Mouse (Mus musculus) testis, adult 2 months (tissue): ENCODE data around the gene Ptges3. TPM values are rescaled to one million over a fixed set of nuclear protein-coding genes. Genes with fewer than 3 reads are reported as not detected.

ENCODE experiments used
- H3K27ac ChIP-seq: fragments of 200-500 bp; 2 replicates; pipeline ENCODE4 v1.5.1; 2012; ENCODE audit warnings: low read depth, low read length; ENCODE audit not compliant: control insufficient read depth, insufficient read depth
- H3K27me3 ChIP-seq: fragments of 200-500 bp; 2 replicates; pipeline ENCODE4 v1.6.1; 2012; ENCODE audit warnings: mild to moderate bottlenecking, low read length, moderate library complexity; ENCODE audit not compliant: control insufficient read depth, insufficient read depth
- H3K36me3 ChIP-seq: fragments of 200-500 bp; 2 replicates; pipeline ENCODE4 v1.6.1; 2012; ENCODE audit warnings: mild to moderate bottlenecking, low read length; ENCODE audit not compliant: control insufficient read depth, insufficient read depth
- H3K4me1 ChIP-seq: fragments of 200-500 bp; 2 replicates; pipeline ENCODE4 v1.6.1; 2012; ENCODE audit warnings: low read length; ENCODE audit not compliant: control insufficient read depth, insufficient read depth
- H3K4me3 ChIP-seq: fragments of 200-500 bp; 2 replicates; pipeline ENCODE4 v1.5.1; 2012; ENCODE audit warnings: low read depth, mild to moderate bottlenecking, low read length, moderate library complexity, mixed read lengths; ENCODE audit not compliant: control insufficient read depth
- CTCF ChIP-seq: fragments of 200-500 bp; IDR thresholded peaks from 2 replicates; pipeline ENCODE4 v1.5.1; 2012; ENCODE audit warnings: low read depth, mild to moderate bottlenecking, inconsistent platforms, low read length, moderate library complexity; ENCODE audit not compliant: control insufficient read depth, insufficient read depth, insufficient replicate concordance
- POLR2A ChIP-seq: fragments of 200-500 bp; IDR thresholded peaks from 2 replicates; pipeline ENCODE4 v1.6.1; 2012; ENCODE audit warnings: low read depth, mild to moderate bottlenecking, inconsistent platforms, low read length, moderate library complexity; ENCODE audit not compliant: control insufficient read depth
- polyA plus RNA-seq: library from polyadenylated mRNA; depleted of rRNA; stranded (reverse); fragments of >200 nt; gene quantifications from 2 replicates; pipeline ENCODE4 v1.2.3, GENCODE M21; 2012; rRNA removed

Ptges3 gene
- polyA plus RNA-seq, 1 experiment = 41.6 TPM

- no peaks in the 10 kb centered on the region for H3K27me3 ChIP-seq
- H3K4me3 ChIP-seq = no peak overlapping the region
- H3K4me1 ChIP-seq = no peaks in the 10 kb centered on the region; the same call in 1 of the 2 replicates
- H3K27ac ChIP-seq = no peak overlapping the region
- peaks cover 9% of the 10 kb centered on the region for H3K36me3 ChIP-seq
- no peak for TF ChIP-seq CTCF
- TF ChIP-seq POLR2A = no peak
These were observed 51.5 kb downstream of the Ptges3 start for GRCm38 (mm10) chr10:128110103-128110761.

- peaks cover 9% of the 10 kb centered on the region for H3K36me3 ChIP-seq
- TF ChIP-seq CTCF = no peak
- no peak for TF ChIP-seq POLR2A
- no peaks in the 10 kb centered on the region; the same call in 1 of the 2 replicates for H3K4me1 ChIP-seq
- no peak overlapping the region for H3K4me3 ChIP-seq
- H3K27me3 ChIP-seq = no peaks in the 10 kb centered on the region
- no peak overlapping the region for H3K27ac ChIP-seq
These were observed 52.5 kb downstream of the Ptges3 start for GRCm38 (mm10) chr10:128111227-128111626.

- no peaks in the 10 kb centered on the region for H3K27me3 ChIP-seq
- TF ChIP-seq POLR2A = no peak
- no peak for TF ChIP-seq CTCF
- no peak overlapping the region for H3K27ac ChIP-seq
- H3K4me3 ChIP-seq = no peak overlapping the region
- peaks cover 15% of the 10 kb centered on the region for H3K36me3 ChIP-seq
- no peaks in the 10 kb centered on the region; the same call in 1 of the 2 replicates for H3K4me1 ChIP-seq
These were observed 65.1 kb downstream of the Ptges3 start for GRCm38 (mm10) chr10:128123833-128124232.

GRCm38 (mm10) chr10:128124831-128125230, 66.1 kb downstream of the Ptges3 start:
- no peaks in the 10 kb centered on the region; the same call in 1 of the 2 replicates for H3K4me1 ChIP-seq
- TF ChIP-seq POLR2A (no peak), CTCF (no peak)
- H3K27ac ChIP-seq = no peak overlapping the region
- H3K36me3 ChIP-seq = peaks cover 15% of the 10 kb centered on the region
- no peaks in the 10 kb centered on the region for H3K27me3 ChIP-seq
- H3K4me3 ChIP-seq = no peak overlapping the region

- Histone ChIP-seq H3K27me3 (no peaks in the 10 kb centered on the region), H3K27ac (no peak overlapping the region), H3K4me3 (no peak overlapping the region), H3K36me3 (peaks cover 15% of the 10 kb centered on the region), H3K4me1 (no peaks in the 10 kb centered on the region; the same call in 1 of the 2 replicates)
- TF ChIP-seq POLR2A (no peak), CTCF (no peak)
These were observed 67.2 kb downstream of the Ptges3 start for GRCm38 (mm10) chr10:128125951-128126350.

Other genes starting within 250 kb of the Ptges3 start
- not detected in 2 replicates for gene Rdh19, start 209.0 kb upstream of the Ptges3 start, polyA plus RNA-seq
- gene Rdh16f2, start 192.5 kb upstream of the Ptges3 start, polyA plus RNA-seq = 0.23 and 0.26 TPM in 2 replicates
- not detected in 2 replicates for gene Rdh7, start 170.1 kb upstream of the Ptges3 start, polyA plus RNA-seq
- gene Sdr9c7, start 160.4 kb upstream of the Ptges3 start, polyA plus RNA-seq = 0.38 and 0.49 TPM in 2 replicates
- gene Hsd17b6, start 51.3 kb upstream of the Ptges3 start, polyA plus RNA-seq = not detected in 2 replicates
- 2.9 and 3.4 TPM in 2 replicates for gene Prim1, start 43.8 kb upstream of the Ptges3 start, polyA plus RNA-seq
- 229 and 234 TPM in 2 replicates for gene Naca, start 23.4 kb upstream of the Ptges3 start, polyA plus RNA-seq
- 805 and 830 TPM in 2 replicates for gene Atp5b, start 24.3 kb downstream of the Ptges3 start, polyA plus RNA-seq
- 90.5 and 100 TPM in 2 replicates for gene Baz2a, start 32.6 kb downstream of the Ptges3 start, polyA plus RNA-seq
- 17.3 and 19.4 TPM in 2 replicates for gene Rbms2, start 121.3 kb downstream of the Ptges3 start, polyA plus RNA-seq
- gene Gls2, start 135.5 kb downstream of the Ptges3 start, polyA plus RNA-seq = 3.7 and 5.3 TPM in 2 replicates
- 3.1 and 3.4 TPM in 2 replicates for gene Spryd4, start 152.9 kb downstream of the Ptges3 start, polyA plus RNA-seq
- gene Mip, start 166.9 kb downstream of the Ptges3 start, polyA plus RNA-seq = not detected in 2 replicates
- gene Timeless, start 173.1 kb downstream of the Ptges3 start, polyA plus RNA-seq = 3.4 and 4.4 TPM in 2 replicates
- gene Apon, start 195.1 kb downstream of the Ptges3 start, polyA plus RNA-seq = 0.05 TPM in 1 of 2 replicates, not detected in the other
- 0.44 and 0.60 TPM in 2 replicates for gene Apof, start 209.7 kb downstream of the Ptges3 start, polyA plus RNA-seq
- gene Stat2, start 211.6 kb downstream of the Ptges3 start, polyA plus RNA-seq = 6.0 and 6.6 TPM in 2 replicates
- 0.06 and 0.36 TPM in 2 replicates for gene Il23a, start 239.8 kb downstream of the Ptges3 start, polyA plus RNA-seq
- 21.1 and 24.6 TPM in 2 replicates for gene Pan2, start 244.4 kb downstream of the Ptges3 start, polyA plus RNA-seq